Mouse (Mus musculus) kidney, embryonic 14.5 days (tissue): Measurements from ENCODE around the gene Lsm2. TPM values are rescaled to one million over a fixed set of nuclear protein-coding genes. Genes with fewer than 3 reads are reported as not detected.
A peak's percentile ranks its signal among the peaks of the same experiment; 100 is the strongest.

Source experiments
- ATAC-seq: fragments of 200-750 bp; cut with Nextera tagmentation; 2 replicates; pipeline ENCODE4 v1.8.0; 2017; ENCODE audit warnings: moderate number of reproducible peaks, mild to moderate bottlenecking, moderate TSS enrichment, moderate library complexity; ENCODE audit not compliant: low FRiP score, low TSS enrichment
- H3K27ac ChIP-seq: fragments of 300-500 bp; sonication (generic); 2 replicates; pipeline ENCODE4 v1.5.1; 2014; ENCODE audit warnings: low read depth, mild to moderate bottlenecking, low read length, moderate library complexity, mixed read lengths
- H3K27me3 ChIP-seq: fragments of 300-500 bp; sonication (generic); 2 replicates; pipeline ENCODE4 v1.6.1; 2014; ENCODE audit warnings: mild to moderate bottlenecking, low read length; ENCODE audit not compliant: control insufficient read depth, insufficient read depth
- H3K36me3 ChIP-seq: fragments of 300-500 bp; sonication (generic); 2 replicates; pipeline ENCODE4 v1.6.1; 2014; ENCODE audit warnings: low read length, mixed read lengths; ENCODE audit not compliant: control insufficient read depth, insufficient read depth
- H3K4me1 ChIP-seq: fragments of 300-500 bp; sonication (generic); 2 replicates; pipeline ENCODE4 v1.6.1; 2014; ENCODE audit warnings: low read length, mixed read lengths; ENCODE audit not compliant: control insufficient read depth, insufficient read depth
- H3K4me2 ChIP-seq: fragments of 300-500 bp; sonication (generic); replicated peaks from 2 replicates; pipeline ENCODE4 v1.6.1; 2014; ENCODE audit warnings: low read depth, mild to moderate bottlenecking, low read length
- H3K4me3 ChIP-seq: fragments of 300-500 bp; sonication (generic); 2 replicates; pipeline ENCODE4 v1.5.1; 2014; ENCODE audit warnings: mild to moderate bottlenecking, low read length
- H3K9ac ChIP-seq: fragments of 300-500 bp; sonication (generic); 2 replicates; pipeline ENCODE4 v1.6.1; 2014; ENCODE audit warnings: low read depth, mild to moderate bottlenecking, low read length, moderate library complexity
- H3K9me3 ChIP-seq: fragments of 300-500 bp; sonication (generic); 2 replicates; pipeline ENCODE4 v1.6.1; 2016; ENCODE audit warnings: low read length; ENCODE audit not compliant: control insufficient read depth
- WGBS: fragments of 180-500 bp; shearing (Covaris S2); extraction: QIAGEN DNeasy Blood & Tissue Kit; methylation state at CpG from one replicate; pipeline ENCODE4 v1.1.7; 2014; 5-methylcytosine and 5-hydroxymethylcytosine counted together
- polyA plus RNA-seq: library from polyadenylated mRNA; unstranded; fragments of >200 nt; fragmentation: Nextera tagmentation; extraction: Ambion mirVana; gene quantifications from 2 replicates; pipeline ENCODE4 v1.2.1, GENCODE M21; 2014

Lsm2 gene
- polyA plus RNA-seq, 1 experiment from 2014 or later, result 246 TPM

DNA sequence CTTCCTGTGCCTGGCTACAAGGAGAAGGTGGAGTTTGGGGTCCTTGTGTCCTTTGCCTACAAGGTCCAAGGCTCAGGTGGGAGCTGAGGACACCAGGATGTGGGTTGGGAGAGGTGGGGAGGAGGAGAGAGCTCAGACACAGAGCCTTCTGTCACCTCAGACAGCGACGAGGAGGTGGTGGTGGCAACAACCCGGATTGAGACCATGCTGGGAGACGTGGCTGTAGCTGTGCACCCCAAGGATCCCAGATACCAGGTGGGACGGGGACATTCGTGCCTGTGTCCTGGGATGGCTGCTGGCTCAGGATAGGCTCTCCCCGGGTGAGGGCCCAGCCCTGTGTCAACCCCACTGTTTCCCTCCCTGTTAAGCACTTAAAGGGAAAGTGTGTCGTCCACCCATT, 29.8 kb downstream of the Lsm2 start:
- Histone ChIP-seq H3K9me3 (no peaks in the 10 kb centered on the region), H3K9ac (no peak overlapping the region), H3K4me2 (no peak overlapping the region), H3K27ac (no peak overlapping the region), H3K4me3 (no peak overlapping the region), H3K27me3 (no peaks in the 10 kb centered on the region), H3K36me3 (peaks cover 98% of the 10 kb centered on the region), H3K4me1 (no peaks in the 10 kb centered on the region)
- WGBS, result 97% methylated on average over 8 of the region's 8 CpGs
- ATAC-seq, result no peak

DNA sequence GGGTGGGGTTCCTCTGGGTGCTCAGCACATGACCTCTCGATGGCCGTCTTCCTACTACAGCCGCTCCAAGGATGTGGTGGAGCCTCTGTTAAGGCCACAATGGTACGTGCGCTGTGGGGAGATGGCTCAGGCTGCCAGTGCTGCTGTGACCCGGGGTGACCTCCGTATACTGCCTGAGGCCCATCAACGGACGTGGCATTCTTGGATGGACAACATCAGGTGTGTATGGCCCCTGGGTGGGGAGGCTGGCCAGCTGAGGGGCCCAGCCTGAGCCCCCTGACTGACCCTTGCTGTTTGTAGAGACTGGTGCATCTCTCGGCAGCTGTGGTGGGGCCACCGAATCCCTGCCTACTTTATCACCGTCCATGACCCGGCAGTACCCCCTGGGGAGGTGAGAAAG, 30.8 kb downstream of the Lsm2 start:
- Histone ChIP-seq H3K27ac (no peak overlapping the region), H3K27me3 (no peaks in the 10 kb centered on the region), H3K4me3 (no peak overlapping the region), H3K4me1 (no peaks in the 10 kb centered on the region), H3K9me3 (no peaks in the 10 kb centered on the region), H3K9ac (no peak overlapping the region), H3K4me2 (no peak overlapping the region), H3K36me3 (peaks cover 89% of the 10 kb centered on the region)
- ATAC-seq, result no peak
- 83% methylated on average over 13 of the region's 13 CpGs for WGBS

DNA sequence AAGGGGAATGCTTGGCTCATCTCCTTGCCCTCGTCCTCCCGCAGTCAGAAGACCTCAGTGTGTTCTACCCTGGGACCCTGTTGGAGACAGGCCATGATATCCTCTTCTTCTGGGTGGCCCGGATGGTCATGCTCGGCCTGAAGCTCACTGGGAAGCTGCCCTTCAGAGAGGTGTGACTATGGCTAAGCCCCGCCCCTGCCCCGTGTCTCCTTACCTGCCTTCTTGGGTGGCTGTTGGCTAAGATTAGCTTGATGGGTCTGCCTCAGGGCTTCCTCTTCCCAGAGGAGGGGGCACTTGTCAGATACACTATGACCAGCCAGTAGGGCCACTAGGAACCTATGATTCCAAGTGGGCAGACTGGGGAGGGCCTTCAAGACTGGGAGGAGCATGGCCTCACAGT, 31.6 kb downstream of the Lsm2 start:
- Histone ChIP-seq H3K4me3 (no peak overlapping the region), H3K27me3 (no peaks in the 10 kb centered on the region), H3K9me3 (no peaks in the 10 kb centered on the region), H3K4me2 (no peak overlapping the region), H3K4me1 (no peaks in the 10 kb centered on the region), H3K36me3 (peaks cover 81% of the 10 kb centered on the region), H3K9ac (no peak overlapping the region), H3K27ac (no peak overlapping the region)
- no peak for ATAC-seq
- WGBS, result 77% methylated on average over 6 of the region's 6 CpGs

DNA sequence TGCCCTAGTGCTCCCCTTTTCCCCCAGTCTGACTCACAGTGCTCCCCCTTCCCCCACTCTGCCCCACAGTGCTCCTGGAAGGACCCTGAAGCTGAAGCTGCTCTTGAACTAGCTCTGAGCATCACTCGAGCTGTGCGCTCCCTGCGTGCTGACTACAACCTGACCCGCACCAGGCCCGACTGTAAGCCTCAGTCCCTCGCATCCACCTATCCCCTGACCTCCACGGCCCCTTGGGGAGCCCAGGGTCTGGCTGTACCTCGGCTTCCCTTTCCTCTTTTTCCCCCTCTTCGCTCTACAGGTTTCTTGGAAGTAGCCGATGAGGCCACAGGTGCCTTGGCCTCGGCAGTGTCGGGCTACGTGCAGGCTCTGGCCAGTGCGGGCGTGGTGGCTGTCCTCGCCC, 33.6 kb downstream of the Lsm2 start:
- Histone ChIP-seq H3K4me3 (no peak overlapping the region), H3K4me2 (no peak overlapping the region), H3K36me3 (peaks cover 62% of the 10 kb centered on the region), H3K27me3 (no peaks in the 10 kb centered on the region), H3K9ac (no peak overlapping the region), H3K9me3 (no peaks in the 10 kb centered on the region), H3K27ac (no peak overlapping the region), H3K4me1 (no peaks in the 10 kb centered on the region)
- ATAC-seq, result no peak
- WGBS, result 91% methylated on average over 16 of the region's 16 CpGs

DNA sequence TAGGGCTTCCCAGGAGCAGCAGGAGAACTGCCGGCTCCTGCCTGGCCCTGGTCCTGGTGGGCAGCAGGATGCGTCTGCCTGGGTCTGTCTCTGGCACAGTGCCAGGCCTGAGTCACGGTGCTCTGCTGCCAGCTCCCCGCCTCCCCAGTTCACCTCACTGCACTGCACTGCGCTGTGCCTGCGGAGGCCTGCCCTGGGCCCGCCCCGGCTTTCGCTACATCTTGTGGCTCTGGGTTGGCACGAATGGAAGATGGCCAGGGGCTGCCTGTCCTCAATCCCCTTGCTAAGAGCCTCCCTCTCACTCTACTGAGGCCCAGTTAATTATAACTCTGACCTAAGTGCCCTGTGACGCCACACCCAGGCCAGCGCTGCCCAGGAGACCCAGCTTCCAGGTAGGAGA, 34.7 kb downstream of the Lsm2 start, which contains the start of gene Vwa7:
Vwa7 (plus strand) TSS at position 204 of the 400 bp plus-strand sequence.
- no peaks in the 10 kb centered on the region for H3K9me3 ChIP-seq
- ATAC-seq, result peak; percentile 28; the same call in 1 of the 2 replicates
- H3K27ac ChIP-seq, result no peak within 1 kb of the TSS
- 71% methylated on average over 12 of the region's 12 CpGs for WGBS
- H3K4me1 ChIP-seq, result peaks cover 1% of the 10 kb centered on the region
- no peak within 1 kb of the TSS for H3K4me3 ChIP-seq
- H3K9ac ChIP-seq, result no peak within 1 kb of the TSS
- H3K27me3 ChIP-seq, result no peaks in the 10 kb centered on the region
- H3K36me3 ChIP-seq, result peaks cover 51% of the 10 kb centered on the region
- H3K4me2 ChIP-seq, result no peak within 1 kb of the TSS

DNA sequence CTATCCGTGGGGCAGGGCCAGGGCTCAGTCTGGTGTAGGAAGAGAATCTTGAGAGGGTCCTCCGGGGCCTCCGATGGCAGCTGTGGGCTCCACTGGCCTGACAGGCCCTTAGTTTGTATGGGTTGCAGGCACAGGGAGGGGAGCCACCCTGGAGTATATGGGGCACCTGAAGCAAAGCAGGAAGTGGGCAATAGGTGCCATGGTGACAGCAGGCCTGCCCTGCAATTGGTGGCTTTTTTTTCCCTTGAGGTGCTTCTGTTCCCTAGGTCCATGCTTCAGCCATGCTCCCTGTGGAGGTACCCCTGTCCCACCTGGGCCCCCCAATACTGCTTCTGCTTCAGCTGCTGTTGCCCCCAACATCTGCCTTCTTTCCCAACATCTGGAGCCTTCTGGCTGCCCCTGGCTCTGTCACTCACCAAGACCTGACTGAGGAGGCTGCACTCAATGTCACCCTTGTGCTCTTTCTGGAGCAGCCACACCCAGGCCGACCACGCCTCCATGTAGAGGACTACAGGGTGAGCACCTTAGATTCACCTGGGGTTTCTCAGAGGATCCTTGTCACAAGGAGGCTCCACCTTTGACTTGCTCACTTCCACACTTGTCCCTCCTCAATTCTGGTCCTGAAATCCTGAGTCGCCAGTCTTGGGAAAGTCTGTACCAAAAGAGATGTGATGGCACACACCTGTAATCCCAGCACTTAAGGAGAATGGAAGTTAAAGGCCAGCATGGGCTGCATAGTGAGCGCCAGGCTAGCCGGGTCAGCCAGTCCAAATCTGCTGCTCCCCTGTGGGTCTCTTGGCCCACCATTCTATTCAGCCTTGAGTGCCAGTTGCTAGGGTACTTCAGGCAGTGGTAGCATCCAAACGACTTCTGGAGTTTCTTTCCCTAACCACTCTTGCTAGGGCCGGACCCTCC, 35.4 kb downstream of the Lsm2 start:
- peaks cover 44% of the 10 kb centered on the region for H3K36me3 ChIP-seq
- no peak overlapping the region for H3K9ac ChIP-seq
- ATAC-seq, result no peak

DNA sequence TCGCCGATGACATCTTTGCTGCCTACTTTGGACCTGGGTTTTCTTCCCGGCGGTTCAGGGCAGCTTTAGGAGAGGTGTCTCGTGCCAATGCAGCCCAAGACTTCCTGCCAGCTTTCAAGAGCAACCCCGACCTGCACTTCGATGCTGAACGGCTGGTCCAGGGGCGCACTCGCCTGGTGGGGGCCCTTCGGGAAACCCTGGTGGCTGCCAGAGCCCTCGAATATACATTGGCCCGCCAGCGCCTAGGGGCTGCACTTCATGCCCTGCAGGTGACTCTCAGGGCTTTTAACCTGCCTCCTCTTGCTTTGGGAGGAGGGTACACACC, 36.0 kb downstream of the Lsm2 start:
- Histone ChIP-seq H3K36me3 (peaks cover 38% of the 10 kb centered on the region), H3K9ac (no peak overlapping the region), H3K4me2 (no peak overlapping the region), H3K4me1 (peaks cover 6% of the 10 kb centered on the region), H3K9me3 (no peaks in the 10 kb centered on the region), H3K27me3 (no peaks in the 10 kb centered on the region), H3K27ac (no peak overlapping the region), H3K4me3 (no peak overlapping the region)
- no peak for ATAC-seq
- 75% methylated on average over 14 of the region's 14 CpGs for WGBS

More for the DNA sequence above, 35.4 kb downstream of the Lsm2 start:
- no peak overlapping the region for H3K27ac ChIP-seq
- no peak overlapping the region for H3K4me2 ChIP-seq
- peaks cover 6% of the 10 kb centered on the region for H3K4me1 ChIP-seq
- 79% methylated on average over 10 of the region's 10 CpGs for WGBS
- no peaks in the 10 kb centered on the region for H3K27me3 ChIP-seq
- H3K9me3 ChIP-seq, result no peaks in the 10 kb centered on the region
- H3K4me3 ChIP-seq, result no peak overlapping the region

DNA sequence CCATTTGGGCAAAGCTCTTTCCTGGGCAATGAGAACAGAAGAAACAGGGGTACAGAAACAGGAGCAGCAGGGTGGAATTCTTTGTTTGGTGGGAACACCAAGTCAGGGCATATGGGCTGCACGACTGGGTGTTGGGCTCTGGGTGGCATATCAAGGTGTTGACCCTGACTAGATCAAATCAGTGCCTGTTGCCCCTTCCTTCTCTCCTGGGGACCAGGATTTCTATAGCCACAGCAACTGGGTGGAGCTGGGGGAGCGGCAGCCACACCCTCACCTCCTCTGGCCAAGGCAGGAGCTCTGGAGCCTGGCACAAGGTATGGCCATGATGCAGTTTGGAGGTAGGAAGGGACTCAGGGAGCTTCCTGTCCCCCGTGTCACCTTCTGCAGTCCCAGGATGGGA, 36.5 kb downstream of the Lsm2 start:
- Histone ChIP-seq H3K36me3 (peaks cover 33% of the 10 kb centered on the region), H3K4me3 (no peak overlapping the region), H3K9ac (no peak overlapping the region), H3K4me1 (peaks cover 6% of the 10 kb centered on the region), H3K9me3 (no peaks in the 10 kb centered on the region), H3K27me3 (no peaks in the 10 kb centered on the region), H3K27ac (no peak overlapping the region), H3K4me2 (no peak overlapping the region)
- 89% methylated on average over 3 of the region's 3 CpGs for WGBS
- ATAC-seq, result no peak

DNA sequence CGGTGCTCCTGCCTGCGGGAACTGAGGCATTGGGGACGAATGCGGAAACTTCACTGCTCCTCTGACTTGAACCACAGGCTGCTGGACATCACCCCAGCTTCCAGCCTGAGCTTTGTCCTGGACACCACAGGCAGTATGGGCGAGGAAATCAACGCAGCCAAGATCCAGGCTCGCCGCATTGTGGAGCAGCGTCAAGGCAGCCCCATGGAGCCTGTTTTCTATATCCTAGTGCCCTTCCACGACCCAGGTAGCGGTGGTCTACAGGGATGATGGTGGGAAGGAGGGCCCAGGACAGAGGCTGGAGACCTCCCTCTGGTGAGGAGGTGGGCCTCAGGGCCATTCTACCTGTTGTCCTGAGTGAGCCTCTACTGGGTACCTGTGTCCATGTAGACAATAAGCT, 38.2 kb downstream of the Lsm2 start:
- Histone ChIP-seq H3K27me3 (no peaks in the 10 kb centered on the region), H3K9ac (no peak overlapping the region), H3K36me3 (peaks cover 16% of the 10 kb centered on the region), H3K4me3 (no peak overlapping the region), H3K4me2 (no peak overlapping the region), H3K27ac (no peak overlapping the region), H3K9me3 (no peaks in the 10 kb centered on the region), H3K4me1 (peaks cover 8% of the 10 kb centered on the region)
- 77% methylated on average over 11 of the region's 11 CpGs for WGBS
- ATAC-seq, result no peak
